ENCODE assay signal across 16 mouse cellular contexts in genomic region chr19:58121628-58122027, GRCm38 (mm10).
"Had no signal": no experiment of that assay in that cellular context is flagged by ENCODE, and none has a peak within 500 bp of the region (broad histone marks: within the 10 kb centered on the region; RNA-seq: fewer than 3 reads in every experiment).

No protein-coding gene starts in this region.

- H3K4me1 ChIP-seq: liver, embryonic 15.5 days had no signal

- H3K27me3 ChIP-seq: liver, embryonic 15.5 days; neural tube, embryonic 12.5 days; stomach, embryonic 15.5 days had no signal

- H3K9me3 ChIP-seq: liver, embryonic 15.5 days; neural tube, embryonic 12.5 days; stomach, embryonic 15.5 days had no signal

- H3K36me3 ChIP-seq: liver, embryonic 15.5 days; neural tube, embryonic 12.5 days; stomach, embryonic 15.5 days had no signal

- H3K27ac ChIP-seq: liver, embryonic 15.5 days; macrophage; neural tube, embryonic 12.5 days; stomach, embryonic 15.5 days had no signal

- H3K4me2 ChIP-seq: liver, embryonic 11.5 days; liver, embryonic 15.5 days; neural tube, embryonic 12.5 days; stomach, embryonic 15.5 days had no signal

- H3K4me3 ChIP-seq: liver, embryonic 15.5 days; megakaryocyte, embryonic 14.5 days; myocyte; neural tube, embryonic 12.5 days; stomach, embryonic 15.5 days had no signal

- DNase-seq: kidney, adult 11 months; kidney, adult 9 months; kidney, postnatal 10 days; lung, adult 2 months; lung, postnatal 10 days; midbrain, embryonic 14.5 days; right cerebral cortex, postnatal 14 days; thymus, adult 2 months; thymus, postnatal 25 days had no signal

- H3K9ac ChIP-seq: liver, embryonic 15.5 days; neural tube, embryonic 12.5 days; stomach, embryonic 15.5 days had no signal
